Mouse (Mus musculus): ENCODE measurements around the gene Plekhm2. TPM values are rescaled to one million over a fixed set of nuclear protein-coding genes. Genes with fewer than 3 reads are reported as not detected.

Gene Plekhm2
- polyA plus RNA-seq, 1 experiment from 2014 or later, result 6.3 TPM

DNA sequence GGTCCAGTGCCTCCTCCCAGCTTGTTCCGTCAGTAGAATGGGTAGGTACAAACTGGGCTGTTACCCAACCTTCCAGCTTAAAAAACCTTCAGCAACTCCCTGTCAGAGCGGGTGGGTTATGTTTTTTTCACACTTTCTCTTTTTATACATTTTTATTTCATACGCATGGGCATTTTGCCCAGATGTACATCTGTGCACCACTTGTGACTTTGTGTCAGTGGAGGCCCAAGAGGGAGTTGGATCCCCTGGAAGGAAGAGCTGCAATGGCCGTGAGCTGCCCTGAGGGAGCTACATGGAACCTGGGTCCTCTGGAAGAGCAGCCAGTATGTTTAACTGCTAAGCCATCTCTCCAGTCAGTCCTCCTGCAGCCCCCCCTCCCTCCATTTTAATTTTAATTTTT is 6.7 kb upstream of the Plekhm2 start:
- H3K27me3 ChIP-seq (ENCODE audit: control insufficient read depth, insufficient read depth, low read length), result no peaks in the 10 kb centered on the region
- H3K9ac ChIP-seq (ENCODE audit: low read length), result peak overlapping the region; percentile 10; the same call in 1 of the 2 replicates
- peak overlapping the region; percentile 49; the same call in 1 of the 2 replicates for H3K27ac ChIP-seq (ENCODE audit: low read length)
- H3K36me3 ChIP-seq (ENCODE audit: control insufficient read depth, insufficient read depth, low read length), result no peaks in the 10 kb centered on the region
- no peaks in the 10 kb centered on the region for H3K9me3 ChIP-seq (replicated peaks; ENCODE audit: control insufficient read depth, low read length)
- no peak for ATAC-seq (ENCODE audit: insufficient read depth, low FRiP score)
- no peak overlapping the region for H3K4me2 ChIP-seq (ENCODE audit: low read depth, low read length)
- H3K4me3 ChIP-seq (replicated peaks; ENCODE audit: low read length), result no peak overlapping the region
- 0 out of 2 replicates have a peak, but pooled peaks cover 5% of the 10 kb centered on the region for H3K4me1 ChIP-seq (ENCODE audit: control insufficient read depth, insufficient read depth, low read length)
- 50% methylated on average over 4 of the region's 4 CpGs for WGBS

DNA sequence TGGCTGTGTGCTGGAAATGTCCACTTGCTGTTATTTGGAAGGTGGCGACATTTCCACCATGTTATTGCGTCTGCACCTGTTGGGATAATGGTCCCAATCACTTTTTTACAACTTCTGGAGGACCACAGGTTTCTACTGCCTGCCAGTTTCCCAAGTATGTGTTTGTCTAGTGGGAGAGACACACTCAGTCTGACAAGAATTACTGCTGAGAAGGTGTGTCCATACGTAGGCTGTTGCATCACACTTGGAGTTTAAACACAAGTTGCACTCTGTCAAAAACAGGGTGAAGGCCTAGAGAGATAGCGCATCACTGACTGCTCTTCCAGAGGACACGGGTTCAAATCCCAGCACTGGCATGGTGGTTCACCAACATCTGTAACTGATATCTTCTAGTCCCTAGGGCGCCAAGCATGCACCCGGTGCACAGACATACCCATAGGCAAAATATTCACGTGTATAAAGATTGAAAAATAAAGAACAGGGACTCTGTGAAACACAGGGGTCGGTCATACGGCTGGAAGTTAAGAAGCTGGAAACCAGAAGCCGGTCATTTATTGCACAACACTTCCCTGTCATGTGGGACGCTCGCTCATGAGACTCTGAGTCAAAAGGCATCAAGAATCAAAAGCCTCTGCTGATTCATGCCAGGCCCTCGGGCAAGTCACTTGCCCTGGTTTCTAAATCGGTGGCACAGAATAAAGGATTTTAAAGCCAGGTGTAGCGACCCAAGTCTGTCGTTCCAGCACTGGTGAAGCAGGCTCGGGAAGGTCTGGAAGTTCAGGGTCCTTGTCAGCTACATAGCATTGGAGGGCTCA is 5.4 kb upstream of the Plekhm2 start:
- no peak overlapping the region for H3K27ac ChIP-seq (ENCODE audit: low read length)
- no peaks in the 10 kb centered on the region for H3K27me3 ChIP-seq (ENCODE audit: control insufficient read depth, insufficient read depth, low read length)
- H3K4me3 ChIP-seq (replicated peaks; ENCODE audit: low read length), result no peak overlapping the region
- no peak for ATAC-seq (ENCODE audit: insufficient read depth, low FRiP score)
- H3K9ac ChIP-seq (ENCODE audit: low read length), result no peak overlapping the region
- no peaks in the 10 kb centered on the region for H3K36me3 ChIP-seq (ENCODE audit: control insufficient read depth, insufficient read depth, low read length)
- 0 out of 2 replicates have a peak, but pooled peaks cover 5% of the 10 kb centered on the region for H3K4me1 ChIP-seq (ENCODE audit: control insufficient read depth, insufficient read depth, low read length)
- H3K4me2 ChIP-seq (ENCODE audit: low read depth, low read length), result no peak overlapping the region
- H3K9me3 ChIP-seq (replicated peaks; ENCODE audit: control insufficient read depth, low read length), result no peaks in the 10 kb centered on the region
- 80% methylated on average over 18 of the region's 18 CpGs for WGBS

DNA sequence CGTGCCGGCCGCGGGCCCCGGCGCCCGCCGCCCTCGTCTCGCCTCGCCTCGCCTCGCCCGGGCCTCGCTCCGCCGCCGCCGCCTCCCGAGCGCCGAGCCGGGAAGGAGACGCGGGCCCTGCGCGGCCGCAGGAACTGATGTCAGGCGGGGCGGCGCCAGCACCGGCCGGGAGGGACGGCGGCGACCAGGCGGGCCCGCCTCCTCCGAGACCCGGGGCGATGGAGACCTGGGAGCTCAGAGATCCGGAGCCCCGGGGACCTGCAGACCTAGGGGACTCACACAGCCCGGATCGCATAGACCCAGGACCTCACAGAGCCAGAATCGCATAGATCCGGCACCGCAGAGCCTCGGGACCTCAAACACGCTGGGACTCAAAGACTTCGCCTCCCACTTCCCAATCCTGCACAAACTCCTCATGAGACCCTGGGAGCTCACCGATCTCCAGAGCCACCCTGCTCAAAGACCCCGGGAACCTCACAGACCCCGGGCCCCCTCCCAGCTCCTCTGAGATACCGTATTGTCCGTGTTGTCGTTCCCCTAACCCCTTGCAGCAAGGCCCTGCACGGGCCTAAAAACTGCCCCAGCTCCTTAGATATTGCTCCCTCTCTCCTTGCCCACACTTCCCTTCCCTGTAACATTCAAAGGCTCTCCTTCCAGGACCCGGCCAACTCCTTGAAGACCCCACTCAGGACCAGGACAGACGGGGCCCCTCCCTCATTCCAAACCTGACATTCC is 521 bp downstream of the Plekhm2 start:
- no peaks in the 10 kb centered on the region for H3K9me3 ChIP-seq (replicated peaks; ENCODE audit: control insufficient read depth, low read length)
- H3K4me2 ChIP-seq (ENCODE audit: low read depth, low read length), result peak overlapping the region; percentile 93
- peak overlapping the region; percentile 86 for H3K4me3 ChIP-seq (replicated peaks; ENCODE audit: low read length)
- WGBS, result under 1% methylated on average over 60 of the region's 60 CpGs
- peak; percentile 83 for ATAC-seq (ENCODE audit: insufficient read depth, low FRiP score)
- no peaks in the 10 kb centered on the region for H3K27me3 ChIP-seq (ENCODE audit: control insufficient read depth, insufficient read depth, low read length)
- peak overlapping the region; percentile 72 for H3K27ac ChIP-seq (ENCODE audit: low read length)
- 0 out of 2 replicates have a peak, but pooled peaks cover 3% of the 10 kb centered on the region for H3K36me3 ChIP-seq (ENCODE audit: control insufficient read depth, insufficient read depth, low read length)
- peak overlapping the region; percentile 98 for H3K9ac ChIP-seq (ENCODE audit: low read length)
- peaks cover 9% of the 10 kb centered on the region for H3K4me1 ChIP-seq (ENCODE audit: control insufficient read depth, insufficient read depth, low read length)

DNA sequence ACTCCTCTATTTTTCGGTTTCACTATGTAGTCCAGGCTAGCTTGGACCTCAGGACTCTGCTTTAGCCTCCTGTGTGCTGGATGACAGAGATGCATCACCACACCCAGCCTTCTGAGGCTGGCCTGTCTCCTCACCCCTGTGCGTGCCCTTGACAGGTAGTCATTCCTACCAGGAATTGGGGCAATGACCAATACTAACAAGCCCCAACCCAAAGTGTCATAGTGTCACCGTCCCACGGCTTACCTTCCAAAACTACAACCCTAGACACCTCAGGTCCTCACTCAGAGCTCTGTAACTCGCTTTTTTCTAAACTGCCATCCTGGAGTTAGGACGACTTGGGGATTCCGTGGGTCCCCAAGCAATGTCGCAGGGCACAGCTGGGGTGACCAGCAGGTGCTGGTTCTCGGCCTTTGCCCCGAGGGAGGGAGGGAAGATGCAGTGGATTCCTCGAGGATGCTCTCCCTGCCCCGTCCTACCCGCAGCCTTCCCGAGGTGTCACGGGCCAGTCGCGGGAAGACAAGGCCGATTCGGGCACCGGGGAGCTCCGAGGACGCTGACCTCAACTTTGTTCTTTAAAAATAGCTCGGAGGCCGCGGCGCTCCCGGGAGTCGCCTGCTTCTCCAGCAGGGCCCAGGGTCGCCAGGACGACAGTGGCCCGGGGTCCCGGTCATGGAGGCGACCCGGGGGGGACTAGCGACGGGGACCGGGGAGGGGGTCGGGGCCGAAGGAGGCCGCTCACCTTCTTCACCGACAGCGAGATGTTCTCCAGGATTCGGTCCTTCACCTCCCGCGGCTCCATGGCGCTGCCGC is 1.4 kb downstream of the Plekhm2 start:
- peaks cover 9% of the 10 kb centered on the region for H3K4me1 ChIP-seq (ENCODE audit: control insufficient read depth, insufficient read depth, low read length)
- H3K36me3 ChIP-seq (ENCODE audit: control insufficient read depth, insufficient read depth, low read length), result 0 out of 2 replicates have a peak, but pooled peaks cover 7% of the 10 kb centered on the region
- H3K9ac ChIP-seq (ENCODE audit: low read length), result peak overlapping the region; percentile 98
- H3K4me2 ChIP-seq (ENCODE audit: low read depth, low read length), result peak overlapping the region; percentile 93
- H3K27ac ChIP-seq (ENCODE audit: low read length), result peak overlapping the region; percentile 72
- ATAC-seq (ENCODE audit: insufficient read depth, low FRiP score), result peak; percentile 16; the same call in 1 of the 2 replicates
- H3K27me3 ChIP-seq (ENCODE audit: control insufficient read depth, insufficient read depth, low read length), result no peaks in the 10 kb centered on the region
- 3% methylated on average over 47 of the region's 47 CpGs for WGBS
- H3K4me3 ChIP-seq (replicated peaks; ENCODE audit: low read length), result peak overlapping the region; percentile 86
- no peaks in the 10 kb centered on the region for H3K9me3 ChIP-seq (replicated peaks; ENCODE audit: control insufficient read depth, low read length)

DNA sequence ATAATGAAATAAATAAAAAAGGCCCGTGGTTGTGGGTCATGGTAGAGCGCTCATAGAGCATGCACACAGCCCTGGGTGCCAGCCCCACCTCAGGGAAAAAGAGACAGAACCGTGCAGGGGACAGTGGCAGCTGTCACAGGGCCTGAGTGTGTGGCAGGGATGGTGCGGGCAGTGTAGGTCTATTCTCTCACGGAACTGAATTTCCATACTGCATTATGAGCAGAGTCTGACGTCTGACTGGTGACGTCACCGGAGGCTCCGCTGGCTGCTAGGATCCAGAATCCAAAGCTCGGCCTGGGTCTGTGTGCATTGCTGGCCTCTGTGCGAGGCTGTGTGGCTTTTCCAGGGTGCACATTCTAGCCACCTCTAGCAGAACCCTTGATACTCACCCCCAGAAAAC is 3.8 kb downstream of the Plekhm2 start:
- Histone ChIP-seq H3K4me1 (ENCODE audit: control insufficient read depth, insufficient read depth, low read length) (peaks cover 11% of the 10 kb centered on the region), H3K9ac (ENCODE audit: low read length) (no peak overlapping the region; the same call in 1 of the 2 replicates), H3K4me2 (ENCODE audit: low read depth, low read length) (no peak overlapping the region), H3K27me3 (ENCODE audit: control insufficient read depth, insufficient read depth, low read length) (no peaks in the 10 kb centered on the region), H3K4me3 (replicated peaks; ENCODE audit: low read length) (no peak overlapping the region), H3K9me3 (replicated peaks; ENCODE audit: control insufficient read depth, low read length) (no peaks in the 10 kb centered on the region), H3K36me3 (ENCODE audit: control insufficient read depth, insufficient read depth, low read length) (0 out of 2 replicates have a peak, but pooled peaks cover 7% of the 10 kb centered on the region), H3K27ac (ENCODE audit: low read length) (no peak overlapping the region)
- no peak for ATAC-seq (ENCODE audit: insufficient read depth, low FRiP score)
- WGBS, result 92% methylated on average over 11 of the region's 11 CpGs

DNA sequence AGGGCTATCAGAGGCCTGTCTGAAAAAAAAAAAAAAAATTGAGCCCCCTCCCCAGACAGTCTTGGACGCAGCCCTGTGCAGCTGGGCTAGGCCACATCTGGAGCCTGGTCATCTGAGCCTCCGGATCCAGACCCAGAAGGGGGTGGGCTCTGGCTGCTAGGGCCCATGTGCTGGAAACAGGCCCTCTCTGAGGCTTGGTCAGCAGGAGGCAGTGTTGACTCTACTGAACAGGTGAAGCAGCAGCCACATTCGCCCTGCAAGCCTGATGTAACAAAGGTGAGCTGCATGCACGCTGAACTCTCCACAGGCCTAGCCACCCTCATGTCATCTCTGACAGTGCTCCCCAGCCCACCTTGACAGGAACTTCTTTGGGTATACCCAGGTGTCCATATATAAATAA is 5.0 kb downstream of the Plekhm2 start:
- Histone ChIP-seq H3K27me3 (ENCODE audit: control insufficient read depth, insufficient read depth, low read length) (no peaks in the 10 kb centered on the region), H3K36me3 (ENCODE audit: control insufficient read depth, insufficient read depth, low read length) (0 out of 2 replicates have a peak, but pooled peaks cover 7% of the 10 kb centered on the region), H3K4me2 (ENCODE audit: low read depth, low read length) (no peak overlapping the region), H3K4me1 (ENCODE audit: control insufficient read depth, insufficient read depth, low read length) (peaks cover 10% of the 10 kb centered on the region), H3K9me3 (replicated peaks; ENCODE audit: control insufficient read depth, low read length) (no peaks in the 10 kb centered on the region), H3K9ac (ENCODE audit: low read length) (no peak overlapping the region), H3K27ac (ENCODE audit: low read length) (no peak overlapping the region), H3K4me3 (replicated peaks; ENCODE audit: low read length) (no peak overlapping the region)
- 67% methylated on average over 4 of the region's 4 CpGs for WGBS
- no peak for ATAC-seq (ENCODE audit: insufficient read depth, low FRiP score)

DNA sequence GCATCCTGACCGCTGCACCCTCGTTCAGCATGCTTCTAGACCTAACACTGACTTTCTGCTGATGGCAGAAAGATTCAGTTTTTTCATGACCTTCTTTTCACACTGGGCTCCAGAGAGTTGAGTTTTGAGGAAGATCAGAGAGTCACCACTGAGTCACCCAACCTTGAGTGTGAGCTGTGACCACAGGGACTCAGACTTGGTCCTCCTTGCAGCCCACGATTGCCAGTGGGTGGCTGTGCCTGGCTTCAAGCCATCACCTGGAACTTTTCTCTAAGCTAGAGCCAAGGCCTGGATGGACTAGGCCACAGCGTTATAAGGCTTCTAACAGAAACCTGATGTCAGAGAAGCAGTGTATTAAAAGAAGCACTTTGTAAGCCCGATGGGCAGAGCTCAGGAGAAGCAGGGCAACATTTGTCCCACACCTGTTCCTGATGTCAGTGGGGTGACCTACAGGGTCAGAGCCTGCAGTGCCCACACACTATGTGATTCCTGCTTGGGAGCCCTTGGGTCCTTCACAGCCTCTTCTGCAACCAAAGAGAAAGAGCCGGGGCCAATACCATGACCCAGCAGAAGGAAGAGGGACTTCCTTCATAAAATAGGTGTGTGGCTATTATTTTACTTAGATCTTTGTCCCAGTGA is 5.7 kb downstream of the Plekhm2 start:
- Histone ChIP-seq H3K4me2 (ENCODE audit: low read depth, low read length) (no peak overlapping the region), H3K9me3 (replicated peaks; ENCODE audit: control insufficient read depth, low read length) (no peaks in the 10 kb centered on the region), H3K27me3 (ENCODE audit: control insufficient read depth, insufficient read depth, low read length) (no peaks in the 10 kb centered on the region), H3K4me1 (ENCODE audit: control insufficient read depth, insufficient read depth, low read length) (peaks cover 7% of the 10 kb centered on the region; the same call in 1 of the 2 replicates), H3K9ac (ENCODE audit: low read length) (no peak overlapping the region; the same call in 1 of the 2 replicates), H3K4me3 (replicated peaks; ENCODE audit: low read length) (no peak overlapping the region), H3K27ac (ENCODE audit: low read length) (no peak overlapping the region), H3K36me3 (ENCODE audit: control insufficient read depth, insufficient read depth, low read length) (0 out of 2 replicates have a peak, but pooled peaks cover 7% of the 10 kb centered on the region)
- 89% methylated on average over 6 of the region's 6 CpGs for WGBS
- no peak for ATAC-seq (ENCODE audit: insufficient read depth, low FRiP score)

DNA sequence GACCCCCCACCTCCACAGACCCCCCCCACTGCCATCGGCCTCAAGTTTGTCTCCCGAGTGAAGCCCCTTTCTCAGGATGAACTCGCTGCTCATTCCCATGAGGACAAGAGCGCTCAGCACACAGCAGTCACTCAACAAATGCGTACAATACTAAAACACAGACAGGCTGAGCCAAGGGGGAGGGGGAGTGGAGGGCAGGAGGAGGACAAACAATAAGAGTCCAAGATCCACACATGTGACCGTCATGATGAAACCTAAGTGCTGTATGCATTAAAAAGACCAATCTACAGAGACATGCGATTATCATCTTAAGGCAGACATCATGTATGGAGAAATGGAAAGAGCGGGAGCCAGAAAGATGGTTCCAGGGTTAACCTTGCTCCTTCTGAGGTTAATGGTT is 7.8 kb downstream of the Plekhm2 start:
- 0 out of 2 replicates have a peak, but pooled peaks cover 7% of the 10 kb centered on the region for H3K36me3 ChIP-seq (ENCODE audit: control insufficient read depth, insufficient read depth, low read length)
- ATAC-seq (ENCODE audit: insufficient read depth, low FRiP score), result no peak
- H3K9ac ChIP-seq (ENCODE audit: low read length), result no peak overlapping the region
- 79% methylated on average over 8 of the region's 8 CpGs for WGBS
- no peaks in the 10 kb centered on the region for H3K27me3 ChIP-seq (ENCODE audit: control insufficient read depth, insufficient read depth, low read length)
- no peak overlapping the region for H3K4me2 ChIP-seq (ENCODE audit: low read depth, low read length)
- H3K27ac ChIP-seq (ENCODE audit: low read length), result no peak overlapping the region
- no peak overlapping the region for H3K4me3 ChIP-seq (replicated peaks; ENCODE audit: low read length)
- 0 out of 2 replicates have a peak, but pooled peaks cover 2% of the 10 kb centered on the region for H3K4me1 ChIP-seq (ENCODE audit: control insufficient read depth, insufficient read depth, low read length)
- H3K9me3 ChIP-seq (replicated peaks; ENCODE audit: control insufficient read depth, low read length), result no peaks in the 10 kb centered on the region

Measured in stomach, embryonic 16.5 days (tissue).